Mouse (Mus musculus): Measurements from ENCODE around the gene Amph.

Amph gene

DNA sequence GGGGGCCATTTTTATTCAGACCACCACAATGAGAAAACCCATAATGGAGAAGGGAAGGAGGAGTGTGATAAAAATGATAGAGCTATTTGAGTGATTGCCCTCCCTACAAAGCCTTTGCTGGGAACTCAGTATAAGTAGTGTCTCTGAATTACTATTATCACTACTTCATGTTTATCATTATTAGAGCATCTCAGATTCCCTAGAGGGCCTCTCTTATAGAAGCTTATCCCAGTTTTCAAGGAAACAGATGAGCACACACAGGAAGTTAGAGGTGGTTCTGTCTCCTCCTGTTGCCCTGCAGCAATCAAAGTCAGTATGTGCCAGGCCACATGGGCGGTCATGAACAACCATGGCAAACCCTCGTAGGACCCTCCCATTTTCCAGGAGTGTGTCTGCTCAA, 190.5 kb downstream of the Amph start:
- no peak for DNase-seq (ENCODE audit: low spot score in 2 of 2)

DNA sequence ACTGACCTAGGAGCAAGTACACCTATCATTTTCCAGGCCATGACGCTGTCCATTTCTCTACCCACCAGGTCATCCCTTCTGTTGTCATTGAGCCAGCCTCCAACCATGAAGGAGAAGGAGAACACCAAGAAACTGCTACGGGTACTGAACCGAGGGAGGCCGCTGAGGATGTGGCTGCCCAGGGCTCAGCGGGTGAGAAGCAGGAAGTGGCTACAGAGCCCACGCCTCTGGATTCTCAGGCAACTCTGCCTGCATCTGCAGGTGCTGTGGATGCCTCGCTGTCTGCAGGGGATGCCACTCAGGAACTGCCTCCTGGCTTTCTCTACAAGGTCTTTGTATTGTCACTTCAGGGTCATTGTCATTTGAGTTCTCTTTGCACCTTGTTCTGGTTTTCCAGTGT, 191.1 kb downstream of the Amph start:
- DNase-seq (ENCODE audit: low spot score in 2 of 2): no peak

DNA sequence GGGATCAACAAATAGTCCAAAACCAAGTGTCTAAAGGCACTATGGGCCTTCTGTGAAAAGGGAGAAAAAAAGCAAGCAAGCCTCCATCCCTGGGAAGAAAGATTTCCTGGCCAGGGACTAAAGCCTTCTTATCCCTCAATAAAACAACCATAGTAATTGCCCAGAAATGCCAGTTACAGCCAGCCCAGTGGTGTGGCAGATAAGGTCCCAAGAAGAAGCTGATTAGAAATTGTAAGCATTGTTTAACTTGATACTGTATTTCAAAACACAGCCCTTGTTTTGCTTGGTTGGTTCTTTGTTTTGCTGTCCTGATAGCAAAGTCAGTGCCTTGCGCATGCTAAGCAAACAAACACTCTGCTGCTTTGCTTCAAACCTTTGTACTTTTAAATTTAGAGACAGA, 191.8 kb downstream of the Amph start:
- no peak for DNase-seq (ENCODE audit: low spot score in 2 of 2)

DNA sequence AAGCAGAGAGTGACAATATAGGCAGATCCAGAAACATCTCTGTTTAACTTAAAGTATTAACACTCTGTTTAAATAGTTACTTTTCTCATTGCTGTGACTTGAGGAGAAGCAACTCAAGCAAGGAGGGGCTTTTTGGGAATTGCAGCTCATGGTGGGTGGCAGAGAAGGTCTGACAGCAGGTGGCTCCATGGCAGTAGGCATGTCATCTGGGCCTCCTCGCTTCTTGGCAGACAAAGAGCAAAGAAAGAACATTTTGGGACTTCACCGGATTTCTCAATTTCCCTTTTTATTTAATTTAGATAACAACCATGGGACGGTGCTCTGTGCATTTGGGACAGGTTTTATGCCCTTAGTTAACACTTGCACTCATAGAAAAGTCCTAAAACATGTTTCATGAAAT, 195.8 kb downstream of the Amph start:
- no peak for DNase-seq (ENCODE audit: low spot score in 2 of 2)

DNA sequence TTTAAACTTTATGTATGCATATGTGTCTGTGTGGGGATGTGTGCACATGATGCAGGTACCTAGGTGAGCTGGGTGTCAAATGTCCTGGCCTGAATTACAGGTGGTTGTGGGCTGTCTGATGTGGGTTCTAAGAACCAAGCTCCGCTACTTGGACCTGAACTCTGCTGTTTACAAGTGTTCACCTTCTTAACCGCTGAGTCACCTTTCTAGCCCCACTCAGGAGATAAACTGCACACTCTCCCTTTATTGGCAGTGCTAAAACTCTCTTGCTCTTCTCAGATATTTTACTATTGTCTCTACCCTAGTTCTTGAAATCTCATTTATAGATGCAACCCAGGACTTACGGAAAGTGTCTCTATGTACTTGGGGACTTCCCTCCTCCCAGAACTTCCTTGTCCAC, 199.5 kb downstream of the Amph start:
- no peak for DNase-seq (ENCODE audit: low spot score in 2 of 2)

DNA sequence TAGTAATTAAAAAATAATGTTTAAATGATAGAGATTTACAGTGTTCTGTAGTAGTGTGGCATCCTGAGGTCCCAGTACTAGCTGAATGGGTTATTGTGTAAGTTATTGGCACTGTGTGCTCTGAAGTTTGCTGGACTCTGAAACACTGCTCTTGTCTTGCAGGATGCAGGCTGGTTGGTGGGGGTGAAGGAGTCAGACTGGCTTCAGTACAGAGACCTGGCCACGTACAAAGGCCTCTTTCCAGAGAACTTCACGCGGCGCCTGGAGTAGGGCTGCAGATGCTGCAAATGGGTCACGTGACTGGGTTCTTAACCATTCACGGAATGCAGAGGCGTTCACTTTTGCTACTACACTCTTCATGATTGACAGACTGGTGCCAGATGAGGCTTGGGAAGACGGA, 201.6 kb downstream of the Amph start:
- no peak for DNase-seq (ENCODE audit: low spot score in 2 of 2)

DNA sequence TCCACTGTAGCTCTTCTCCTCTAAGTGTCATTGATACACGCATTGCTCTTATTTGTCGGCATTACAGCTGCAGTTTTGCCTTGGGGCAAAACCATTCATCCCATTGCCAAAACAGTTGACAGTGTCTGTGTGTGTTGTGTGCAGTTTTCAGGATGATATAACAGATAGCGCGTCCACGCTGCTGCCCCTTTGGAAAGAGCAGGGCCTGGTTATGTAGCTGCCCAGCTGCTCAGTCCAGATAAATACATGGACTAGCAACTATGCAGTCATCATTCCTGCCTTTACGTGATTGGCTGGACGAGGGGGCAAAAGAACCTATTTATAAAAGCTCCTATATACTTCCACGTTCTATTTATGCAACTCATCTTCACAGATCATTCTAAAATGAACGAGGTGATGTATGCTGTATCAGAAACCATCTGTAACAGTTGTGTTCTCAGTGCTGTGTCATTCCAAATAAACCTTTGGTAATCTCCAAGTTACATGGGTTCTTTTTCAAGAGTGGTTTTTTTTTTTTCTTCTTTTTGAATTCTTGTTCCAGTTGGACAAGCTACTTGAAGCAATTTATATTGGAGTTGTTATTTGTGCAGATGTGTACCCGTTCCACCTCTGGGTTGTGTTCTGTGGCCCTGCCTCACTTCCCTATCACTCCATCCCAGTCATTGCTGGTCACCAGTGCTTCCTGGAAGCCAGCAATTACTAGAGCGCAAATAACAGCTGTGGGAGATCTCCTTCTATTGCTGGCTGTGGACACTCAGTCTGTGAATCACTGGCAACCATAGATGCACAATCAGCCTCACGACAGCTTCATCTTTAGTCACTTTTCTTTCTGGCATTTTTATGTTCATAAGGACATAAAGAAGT, 202.7 kb downstream of the Amph start:
- DNase-seq (ENCODE audit: low spot score in 2 of 2): no peak

DNA sequence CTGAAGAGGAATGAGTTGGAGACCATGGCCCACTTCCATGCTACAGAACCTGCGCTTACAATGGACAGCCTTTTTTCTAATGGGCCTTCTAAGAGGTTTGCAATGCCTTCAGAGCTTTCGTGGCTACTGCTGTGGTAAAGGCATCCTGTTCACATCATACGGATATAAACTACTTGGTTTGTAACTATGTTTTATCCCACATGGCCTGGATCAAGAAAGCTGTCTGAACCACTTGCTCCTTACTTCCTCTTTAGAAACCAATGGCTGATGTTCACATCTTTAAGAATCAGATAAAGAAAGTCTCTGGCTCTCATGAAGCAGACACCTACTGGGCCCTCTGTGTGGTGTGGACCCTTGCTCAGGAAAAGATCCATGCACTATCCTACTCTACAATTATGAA, 204.1 kb downstream of the Amph start:
- no peak for DNase-seq (ENCODE audit: low spot score in 2 of 2)

DNA sequence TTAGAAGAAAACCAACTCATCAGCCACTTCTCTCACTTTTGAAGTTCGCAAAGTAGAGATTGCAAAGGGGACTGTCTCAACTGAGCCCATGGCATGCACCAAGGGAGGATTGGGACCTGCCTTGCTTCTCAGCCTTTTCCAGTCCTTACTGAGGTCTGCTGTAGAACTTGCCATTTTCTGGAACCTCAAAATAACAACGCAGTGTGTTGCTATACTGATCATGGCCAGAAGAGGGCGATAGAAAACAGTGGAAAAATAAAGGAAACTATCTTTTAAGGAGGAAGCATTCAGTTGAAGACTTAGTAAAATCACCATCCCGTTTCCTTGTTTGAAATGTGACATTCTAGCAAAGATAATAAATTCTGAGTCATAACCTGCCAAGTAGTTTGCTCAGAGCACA, 210.5 kb downstream of the Amph start:
- peak; percentile 24 to 68 for DNase-seq (ENCODE audit: low spot score in 2 of 2)

DNA sequence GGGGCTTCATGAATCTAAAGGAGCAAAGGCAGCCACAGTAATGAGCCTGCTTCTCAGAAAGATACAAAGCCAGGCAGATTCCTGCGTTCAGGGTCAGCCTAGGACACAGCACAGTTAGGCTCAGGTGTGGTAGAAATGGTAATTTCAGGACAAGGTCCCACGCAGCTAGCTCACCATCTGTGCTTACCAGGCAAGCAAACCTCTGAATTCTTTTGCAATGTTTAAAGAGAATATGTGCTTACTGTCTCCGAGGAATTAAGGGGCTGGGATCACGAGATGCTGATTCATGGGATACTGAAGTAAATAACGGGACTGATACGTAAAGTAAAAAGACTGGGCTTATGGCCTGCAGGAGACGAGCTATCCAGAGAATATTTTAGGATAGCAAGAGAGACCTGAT, 212.6 kb downstream of the Amph start:
- no peak for DNase-seq (ENCODE audit: low spot score in 2 of 2)

DNA sequence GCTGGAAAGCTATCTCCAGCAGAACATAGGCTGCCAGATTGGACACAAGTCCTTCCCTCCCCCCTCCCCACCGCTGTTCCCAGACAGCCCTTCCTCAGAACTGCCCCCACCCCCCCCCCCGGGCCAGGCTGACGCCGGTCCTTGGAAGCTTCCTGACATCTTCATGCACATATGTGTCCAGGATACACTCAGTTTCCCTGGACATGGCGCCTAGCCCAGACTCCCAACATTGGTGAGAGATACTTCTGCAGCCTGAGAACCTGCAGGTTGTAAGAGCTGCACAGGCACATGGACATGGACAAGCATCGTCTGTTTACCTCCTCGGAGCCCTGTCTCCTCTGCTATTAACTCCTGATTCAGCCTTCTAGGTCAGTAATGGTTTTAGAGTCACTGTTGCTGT, 213.1 kb downstream of the Amph start:
- no peak for DNase-seq (ENCODE audit: low spot score in 2 of 2)

DNA sequence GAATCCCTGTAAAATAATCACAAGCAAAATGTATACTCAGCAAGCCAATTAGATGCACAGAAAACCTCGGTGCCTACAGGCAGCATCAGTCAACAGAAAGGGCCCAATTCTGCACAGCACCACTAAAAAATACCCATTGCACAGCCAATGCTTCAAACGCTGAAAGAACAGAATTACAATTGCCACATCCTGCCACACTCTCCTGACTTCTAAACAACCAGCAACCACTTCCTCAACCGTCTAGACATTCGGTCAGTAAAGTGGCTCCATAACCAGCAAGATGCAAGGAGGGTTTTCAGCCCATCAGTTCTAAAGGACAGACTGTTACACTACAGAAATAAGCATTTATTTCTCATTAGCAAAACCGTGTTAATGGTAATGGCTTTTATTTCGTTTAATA, 214.1 kb downstream of the Amph start:
- DNase-seq (ENCODE audit: low spot score in 2 of 2): no peak

DNA sequence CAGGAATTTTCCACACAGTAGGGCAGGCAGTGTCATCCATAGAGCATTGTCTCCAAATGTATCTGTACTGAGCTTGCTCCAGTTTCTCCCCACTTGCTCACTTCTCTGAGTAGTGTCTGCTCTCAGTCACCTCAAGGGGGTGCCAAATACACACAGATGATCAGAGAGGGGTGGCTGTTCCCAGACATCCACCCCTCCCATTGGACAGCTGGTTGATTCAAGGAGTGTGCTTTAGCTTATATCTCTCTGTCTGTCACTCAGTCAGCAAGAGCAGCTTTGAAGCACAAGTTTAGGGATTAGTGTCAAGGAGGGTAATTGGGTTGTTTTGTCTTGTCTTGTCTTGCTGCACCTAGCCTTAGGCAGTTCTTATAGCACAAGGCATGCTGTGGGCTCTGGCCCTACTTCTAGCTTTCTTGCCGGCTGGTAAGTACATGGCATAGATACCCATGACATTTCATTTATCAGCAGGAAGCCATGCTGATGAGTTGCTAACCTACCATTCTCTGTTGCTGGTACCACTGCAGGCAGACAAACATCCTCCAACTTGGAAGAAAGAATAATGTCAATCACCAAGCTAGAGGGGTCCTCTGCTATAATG, 229.8 kb downstream of the Amph start:
- peak; percentile 63 to 72 for DNase-seq (ENCODE audit: low spot score in 2 of 2)

DNA sequence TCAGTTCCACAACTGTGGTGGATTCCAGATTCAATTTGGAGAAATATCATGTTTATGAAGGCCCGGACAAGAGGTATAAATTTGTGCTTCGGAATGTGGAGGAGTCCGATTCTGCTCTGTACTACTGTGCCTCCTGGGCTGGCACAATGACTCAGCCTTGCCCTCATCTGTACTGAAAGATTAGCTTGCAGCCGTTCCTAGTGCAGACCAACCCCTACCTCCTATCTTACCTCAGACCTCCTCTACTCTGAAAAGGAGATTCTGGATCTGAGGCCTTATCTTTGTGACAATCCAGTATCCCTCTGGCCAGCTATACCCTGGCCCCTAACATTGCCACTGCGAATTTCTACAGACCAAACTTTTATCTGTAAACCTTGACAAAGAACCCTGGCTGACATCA, 230.3 kb downstream of the Amph start:
- peak in 1 of 2 experiments; percentile 53 for DNase-seq (ENCODE audit: low spot score in 2 of 2)

DNA sequence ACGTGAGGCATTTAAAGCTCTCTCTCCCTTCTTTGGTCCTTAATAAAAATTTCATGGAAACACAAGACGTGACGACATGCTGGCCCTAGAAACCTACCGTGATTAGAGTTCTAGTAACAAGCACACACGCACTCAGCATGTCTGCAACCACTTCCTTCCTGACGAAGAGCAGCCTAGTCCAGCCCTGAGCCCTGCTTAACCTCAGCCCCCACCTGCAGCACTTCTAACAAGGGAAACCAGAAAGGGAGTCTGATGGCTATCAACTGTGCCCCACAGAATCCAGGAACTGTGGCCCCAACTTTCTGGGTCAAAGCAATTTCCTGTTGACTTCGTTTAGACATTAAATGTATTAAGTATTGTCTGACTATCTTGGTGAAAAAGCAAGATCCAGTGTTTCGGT, 234.3 kb downstream of the Amph start:
- no peak for DNase-seq (ENCODE audit: low spot score in 2 of 2)

DNA sequence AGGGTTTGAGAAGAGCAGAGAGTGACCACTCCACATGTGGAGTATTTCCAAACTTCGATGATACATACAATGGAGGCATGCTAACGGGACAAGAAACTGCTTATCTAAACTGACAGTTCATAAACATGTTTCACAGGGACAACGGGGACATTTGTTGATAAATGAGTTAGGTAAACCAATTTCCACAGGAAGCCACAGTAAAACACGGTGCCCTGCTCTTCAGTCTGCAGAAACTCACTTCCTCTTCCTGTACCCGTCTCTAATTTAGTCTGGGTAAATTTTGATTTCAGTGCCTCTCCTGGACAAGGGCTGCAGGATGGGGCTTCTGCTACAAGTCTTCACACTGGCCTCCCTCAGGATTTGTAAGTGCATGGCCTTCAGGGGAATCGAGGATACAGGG, 242.0 kb downstream of the Amph start:
- DNase-seq (ENCODE audit: low spot score in 2 of 2): no peak

DNA sequence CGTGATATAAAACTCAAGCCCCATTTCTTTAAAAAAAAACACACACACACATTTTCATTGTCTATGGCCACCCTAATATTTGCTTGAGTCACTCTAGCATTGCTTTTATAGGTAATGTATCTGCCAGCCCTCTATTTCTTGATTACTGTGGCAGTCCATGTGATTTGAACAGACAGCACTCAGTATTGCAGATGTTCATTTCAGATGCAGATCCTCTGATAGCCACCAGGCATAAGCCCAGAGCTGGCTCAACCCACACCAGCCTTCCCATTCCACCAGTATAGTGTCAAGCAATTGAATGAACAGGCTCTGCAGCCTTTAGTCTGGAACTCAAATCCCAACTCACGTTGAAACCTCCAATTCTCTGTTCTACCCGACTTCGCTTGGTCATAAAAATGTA, 246.8 kb downstream of the Amph start:
- DNase-seq (ENCODE audit: low spot score in 2 of 2): no peak

DNA sequence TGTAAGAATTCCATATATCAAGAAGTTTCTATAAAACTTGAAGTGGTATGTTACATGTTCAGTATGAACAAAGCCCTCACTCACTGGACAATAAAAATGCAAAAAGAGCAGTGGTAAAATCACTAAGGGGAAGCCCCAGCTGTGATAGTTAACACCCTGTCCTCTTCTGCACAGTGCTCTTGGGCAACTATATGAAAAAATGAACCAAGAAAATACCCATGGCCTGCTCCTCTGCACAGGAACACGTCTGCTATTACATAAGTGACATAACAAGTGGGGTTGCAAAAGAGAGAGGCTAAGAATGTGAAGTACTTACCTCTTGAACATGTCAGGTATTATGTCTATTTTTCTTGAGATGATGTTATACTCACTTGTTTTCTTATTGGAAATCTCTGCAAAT, 247.5 kb downstream of the Amph start:
- no peak for DNase-seq (ENCODE audit: low spot score in 2 of 2)
